Mouse (Mus musculus) cerebellum, adult 2 months (tissue): Measurements from ENCODE around the gene Rab3d. TPM values are rescaled to one million over a fixed set of nuclear protein-coding genes. Genes with fewer than 3 reads are reported as not detected.

Experiments used
- DNase-seq, 2 experiments: peaks; one replicate each; pipeline ENCODE4 v3.0.0; 2021
- H3K27ac ChIP-seq: fragments of 200-500 bp; 2 replicates; pipeline ENCODE4 v1.5.1; 2012; ENCODE audit warnings: low read length, control low read depth, inconsistent platforms; ENCODE audit not compliant: insufficient read depth
- H3K27me3 ChIP-seq: fragments of 200-500 bp; 2 replicates; pipeline ENCODE4 v1.6.1; 2012; ENCODE audit warnings: inconsistent platforms, mild to moderate bottlenecking, low read length, moderate library complexity; ENCODE audit not compliant: control insufficient read depth, insufficient read depth
- H3K4me1 ChIP-seq: fragments of 200-500 bp; 2 replicates; pipeline ENCODE4 v1.6.1; 2011; ENCODE audit warnings: low read length; ENCODE audit not compliant: control insufficient read depth, insufficient read depth
- H3K4me3 ChIP-seq: fragments of 200-500 bp; replicated peaks from 2 replicates; pipeline ENCODE3; 2011; ENCODE audit warnings: mild to moderate bottlenecking, low read depth, low read length, control low read depth; ENCODE audit not compliant: insufficient read depth
- CTCF ChIP-seq: fragments of 200-500 bp; IDR thresholded peaks from 2 replicates; pipeline ENCODE4 v1.5.1; 2011; ENCODE audit warnings: low read depth, mild to moderate bottlenecking, control low read depth, low read length, moderate library complexity, borderline replicate concordance; ENCODE audit not compliant: insufficient read depth
- POLR2A ChIP-seq: fragments of 200-500 bp; IDR thresholded peaks from 2 replicates; pipeline ENCODE4 v1.6.1; 2011; ENCODE audit warnings: low read length, control low read depth, borderline replicate concordance; ENCODE audit not compliant: insufficient read depth
- WGBS: fragments of 180-500 bp; shearing (Covaris S2); methylation state at CpG from one replicate; pipeline ENCODE4 v1.1.7; 2018; 5-methylcytosine and 5-hydroxymethylcytosine counted together
- polyA plus RNA-seq: library from polyadenylated mRNA; depleted of rRNA; stranded (reverse); fragments of >200 nt; gene quantifications from 2 replicates; pipeline ENCODE4 v1.2.3, GENCODE M21; 2012

Gene Rab3d
- polyA plus RNA-seq, 1 experiment, result 13.9 TPM

GRCm38 (mm10) chr9:21936692-21937570 is 18.9 kb upstream of the Rab3d start, which contains the start of gene Plppr2:
TSS of gene Plppr2 (plus strand) at chr9:21937033.
- no peaks in the 10 kb centered on the region for H3K27me3 ChIP-seq
- peak; percentile 99 to 100 for DNase-seq
- under 1% methylated on average over 42 of the region's 43 CpGs for WGBS

GRCm38 (mm10) chr9:21935466-21936131 is 17.6 kb upstream of the Rab3d start:
- H3K27me3 ChIP-seq, result no peaks in the 10 kb centered on the region
- no peak overlapping the region for H3K27ac ChIP-seq
- peak in 1 of 2 experiments; percentile 25 for DNase-seq
- 66% methylated on average over 7 of the region's 7 CpGs for WGBS
- no peak overlapping the region for H3K4me3 ChIP-seq
- H3K4me1 ChIP-seq, result peaks cover 25% of the 10 kb centered on the region
- TF ChIP-seq CTCF, result no peak
- TF ChIP-seq POLR2A, result no peak

More at GRCm38 (mm10) chr9:21936692-21937570, 18.9 kb upstream of the Rab3d start, which contains the start of gene Plppr2:
- peak within 1 kb of the TSS; percentile 80 for H3K4me3 ChIP-seq
- peak; percentile 84 for TF ChIP-seq POLR2A
- TF ChIP-seq CTCF, result no peak
- H3K4me1 ChIP-seq, result peaks cover 25% of the 10 kb centered on the region
- H3K27ac ChIP-seq, result no peak within 1 kb of the TSS

GRCm38 (mm10) chr9:21934021-21934420 is 16.0 kb upstream of the Rab3d start:
- 19% methylated on average over 12 of the region's 12 CpGs for WGBS
- no peaks in the 10 kb centered on the region for H3K27me3 ChIP-seq

GRCm38 (mm10) chr9:21932445-21933137 is 14.6 kb upstream of the Rab3d start:
- Histone ChIP-seq H3K4me3 (no peak overlapping the region), H3K27ac (no peak overlapping the region), H3K4me1 (peaks cover 18% of the 10 kb centered on the region), H3K27me3 (no peaks in the 10 kb centered on the region)
- 52% methylated on average over 12 of the region's 12 CpGs for WGBS
- DNase-seq, result peak in 1 of 2 experiments; percentile 14
- TF ChIP-seq CTCF (no peak), POLR2A (no peak)

More at GRCm38 (mm10) chr9:21934021-21934420, 16.0 kb upstream of the Rab3d start:
- Histone ChIP-seq H3K4me3 (no peak overlapping the region), H3K4me1 (peaks cover 25% of the 10 kb centered on the region), H3K27ac (no peak overlapping the region)
- DNase-seq, result peak; percentile 49 to 50
- no peak for TF ChIP-seq CTCF

- no peak for TF ChIP-seq CTCF
- TF ChIP-seq POLR2A, result no peak
- peak overlapping the region; percentile 51 for H3K27ac ChIP-seq
- 15% methylated on average over 2 of the region's 2 CpGs for WGBS
Measured at GRCm38 (mm10) chr9:21932006-21932405, 14.0 kb upstream of the Rab3d start.

GRCm38 (mm10) chr9:21929208-21929607 is 11.2 kb upstream of the Rab3d start:
- 81% methylated on average over 3 of the region's 3 CpGs for WGBS
- H3K27ac ChIP-seq, result no peak overlapping the region
- DNase-seq, result no peak
- TF ChIP-seq CTCF, result no peak
- TF ChIP-seq POLR2A, result no peak
- no peaks in the 10 kb centered on the region for H3K27me3 ChIP-seq
- H3K4me1 ChIP-seq, result peaks cover 24% of the 10 kb centered on the region
- no peak overlapping the region for H3K4me3 ChIP-seq

More at GRCm38 (mm10) chr9:21932006-21932405, 14.0 kb upstream of the Rab3d start:
- peaks cover 18% of the 10 kb centered on the region for H3K4me1 ChIP-seq
- no peak overlapping the region for H3K4me3 ChIP-seq
- DNase-seq, result peak; percentile 31 to 65
- no peaks in the 10 kb centered on the region for H3K27me3 ChIP-seq

GRCm38 (mm10) chr9:21927208-21927753 is 9.3 kb upstream of the Rab3d start, which contains the start of the genes Ccdc159 and Tmem205:
TSS of gene Ccdc159 (plus strand) at chr9:21927471.
TSS of gene Tmem205 (minus strand) at chr9:21927556.
- DNase-seq, result peak; percentile 93 to 98
- Histone ChIP-seq H3K4me3 (peak within 1 kb of the TSS; percentile 74), H3K27me3 (no peaks in the 10 kb centered on the region), H3K27ac (peak within 1 kb of the TSS; percentile 2; the same call in 1 of the 2 replicates), H3K4me1 (peaks cover 14% of the 10 kb centered on the region)
- peak; percentile 87 for TF ChIP-seq POLR2A
- no peak for TF ChIP-seq CTCF
- WGBS, result under 1% methylated on average over 28 of the region's 28 CpGs

- H3K4me3 ChIP-seq, result peak overlapping the region; percentile 74
- no peak for DNase-seq
- no peak for TF ChIP-seq CTCF
- TF ChIP-seq POLR2A, result no peak
- H3K27me3 ChIP-seq, result no peaks in the 10 kb centered on the region
- peaks cover 14% of the 10 kb centered on the region for H3K4me1 ChIP-seq
- 0% methylated on average over 6 of the region's 6 CpGs for WGBS
- peak overlapping the region; percentile 2; the same call in 1 of the 2 replicates for H3K27ac ChIP-seq
Measured at GRCm38 (mm10) chr9:21926784-21927183, 8.8 kb upstream of the Rab3d start.
